Mouse (Mus musculus): Measurements from ENCODE around the gene Dcaf15.

GRCm38 (mm10) chr8:84105676-84106075 is 1.1 kb upstream of the Dcaf15 start:
- TF ChIP-seq CTCF (IDR thresholded peaks at IDR 0.05; ENCODE audit: low read depth, low read length) (no peak), POLR2A (IDR thresholded peaks at IDR 0.05; ENCODE audit: borderline replicate concordance, low read depth, low read length) (no peak)

Data from bone marrow macrophage, adult 2 months (primary cell).